In genomic region chr5:107147951-107148766, GRCm38 (mm10) we compare ENCODE assay signal across 8 mouse cellular contexts.
DNase-seq lines count a peak whose midpoint lies in the region; ATAC-seq and TF ChIP-seq lines count a peak whose summit lies in the region.

No protein-coding gene starts in this region.

- no peaks in the 10 kb centered on the region; the same call in none of the 2 replicates for H3K4me1 ChIP-seq in embryonic fibroblast, embryonic 13.5 days (ENCODE audit: control insufficient read depth, insufficient read depth, low read length)

- no peak for ATAC-seq in activated CD4-positive, CD25-positive, alpha-beta regulatory T cell, adult 4 months

- no peak for TF ChIP-seq POLR2A in embryonic fibroblast, embryonic 13.5 days (IDR thresholded peaks at IDR 0.05; ENCODE audit: low read depth, low read length)

- H3K4me3 ChIP-seq in embryonic fibroblast, embryonic 13.5 days (ENCODE audit: insufficient read depth, low read length): no peak overlapping the region

- TF ChIP-seq CTCF in embryonic fibroblast, embryonic 13.5 days (IDR thresholded peaks at IDR 0.05; ENCODE audit: borderline replicate concordance, insufficient read depth, low read length): no peak

- H3K27ac ChIP-seq in embryonic fibroblast, embryonic 13.5 days (ENCODE audit: insufficient read depth, low read length): peak overlapping the region; percentile 9; the same call in 1 of the 2 replicates

- intact Hi-C loops in heart, postnatal 25 days (cut with DNase I): loop anchor here (2.0 kb wide), 1 partner anchor 141 kb away; the partner anchor contains the start of gene Tgfbr3

- DNase-seq in ES-CJ7 (ENCODE audit: low read depth, low spot score): peak; percentile 72
- peak; percentile 79 for DNase-seq in adrenal gland, postnatal 10 days
- peak; percentile 78 for DNase-seq in heart, postnatal 25 days (ENCODE audit: low spot score)
- DNase-seq in layer of hippocampus, adult 18-20 months (ENCODE audit: low spot score in 2 of 2): peak; percentile 76 to 93
- peak; percentile 85 for DNase-seq in lung, postnatal 10 days
- DNase-seq in right cerebral cortex, adult 2 months (ENCODE audit: low spot score in 2 of 2): peak; percentile 64 to 69
